Mouse (Mus musculus): ENCODE data around the gene Kcna10.

Gene Kcna10

GRCm38 (mm10) chr3:107205170-107205569 is 22.3 kb downstream of the Kcna10 start:
- DNase-seq, result no peak

GRCm38 (mm10) chr3:107205994-107206393 is 23.1 kb downstream of the Kcna10 start:
- peak; percentile 76 for DNase-seq

GRCm38 (mm10) chr3:107206490-107207150 is 23.8 kb downstream of the Kcna10 start:
- DNase-seq, result no peak

GRCm38 (mm10) chr3:107207625-107208253 is 24.9 kb downstream of the Kcna10 start:
- DNase-seq, result peak; percentile 8

- no peak for DNase-seq
Measured at GRCm38 (mm10) chr3:107214606-107215005, 31.8 kb downstream of the Kcna10 start.

GRCm38 (mm10) chr3:107216400-107217100 is 33.7 kb downstream of the Kcna10 start:
- no peak for DNase-seq

- DNase-seq, result no peak
Measured at GRCm38 (mm10) chr3:107217101-107217480, 34.2 kb downstream of the Kcna10 start.

- no peak for DNase-seq
Measured at GRCm38 (mm10) chr3:107218572-107218971, 35.7 kb downstream of the Kcna10 start.

GRCm38 (mm10) chr3:107221608-107222007 is 38.8 kb downstream of the Kcna10 start, which contains the start of gene Cym:
TSS of gene Cym (minus strand) at chr3:107221732.
- DNase-seq, result no peak

GRCm38 (mm10) chr3:107223230-107223629 is 40.4 kb downstream of the Kcna10 start:
- no peak for DNase-seq

GRCm38 (mm10) chr3:107225820-107226219 is 43.0 kb downstream of the Kcna10 start:
- DNase-seq, result no peak

GRCm38 (mm10) chr3:107229221-107229620 is 46.4 kb downstream of the Kcna10 start:
- DNase-seq, result no peak

GRCm38 (mm10) chr3:107229822-107230221 is 47.0 kb downstream of the Kcna10 start:
- peak; percentile 31 for DNase-seq

- no peak for DNase-seq
Measured at GRCm38 (mm10) chr3:107230527-107230926, 47.7 kb downstream of the Kcna10 start, which contains the start of gene A630076J17Rik. TSS of gene A630076J17Rik (plus strand) at chr3:107230614.

- DNase-seq, result no peak
Measured at GRCm38 (mm10) chr3:107231202-107231601, 48.3 kb downstream of the Kcna10 start.

- peak; percentile 73 for DNase-seq
Measured at GRCm38 (mm10) chr3:107233351-107233813, 50.5 kb downstream of the Kcna10 start.

- DNase-seq, result no peak
Measured at GRCm38 (mm10) chr3:107233945-107234344, 51.1 kb downstream of the Kcna10 start.

- no peak for DNase-seq
Measured at GRCm38 (mm10) chr3:107238051-107238450, 55.2 kb downstream of the Kcna10 start.

- no peak for DNase-seq
Measured at GRCm38 (mm10) chr3:107238471-107238980, 55.7 kb downstream of the Kcna10 start.

- DNase-seq, result no peak
Measured at GRCm38 (mm10) chr3:107239607-107240006, 56.8 kb downstream of the Kcna10 start, which contains the start of gene Prok1. TSS of gene Prok1 (minus strand) at chr3:107239707.

GRCm38 (mm10) chr3:107241389-107242094 is 58.7 kb downstream of the Kcna10 start:
- DNase-seq, result no peak

Data from kidney, postnatal 14 days (tissue).